Mouse (Mus musculus) limb, embryonic 11.5 days (tissue): ENCODE measurements around the gene Gm49396. TPM values are rescaled to one million over a fixed set of nuclear protein-coding genes. Genes with fewer than 3 reads are reported as not detected.

Source experiments
- ATAC-seq: fragments of 200-750 bp; cut with Nextera tagmentation; 2 replicates; pipeline ENCODE4 v1.8.0; 2017; ENCODE audit warnings: low read depth; ENCODE audit not compliant: insufficient number of reproducible peaks, low FRiP score, low TSS enrichment
- DNase-seq: peaks from one replicate; pipeline ENCODE4 v3.0.0-alpha.2; 2015; ENCODE audit warnings: low spot score
- H3K27ac ChIP-seq: fragments of 300-500 bp; sonication (generic); replicated peaks from 2 replicates; pipeline ENCODE4 v1.5.1; 2014; ENCODE audit warnings: low read depth, mild to moderate bottlenecking, low read length
- H3K27me3 ChIP-seq: fragments of 300-500 bp; sonication (generic); 2 replicates; pipeline ENCODE4 v1.6.1; 2014; ENCODE audit warnings: mild to moderate bottlenecking, low read length, mixed read lengths; ENCODE audit not compliant: control insufficient read depth, insufficient read depth
- H3K36me3 ChIP-seq: fragments of 300-500 bp; sonication (generic); 2 replicates; pipeline ENCODE4 v1.6.1; 2014; ENCODE audit warnings: mild to moderate bottlenecking, low read length, moderate library complexity, mixed read lengths; ENCODE audit not compliant: control insufficient read depth, insufficient read depth
- H3K4me1 ChIP-seq: fragments of 300-500 bp; sonication (generic); 2 replicates; pipeline ENCODE4 v1.6.1; 2014; ENCODE audit warnings: low read length, mixed read lengths; ENCODE audit not compliant: control insufficient read depth, insufficient read depth
- H3K4me2 ChIP-seq: fragments of 300-500 bp; sonication (generic); 2 replicates; pipeline ENCODE4 v1.6.1; 2014; ENCODE audit warnings: low read depth, mild to moderate bottlenecking, moderate library complexity; ENCODE audit not compliant: severe bottlenecking
- H3K4me3 ChIP-seq: fragments of 300-500 bp; sonication (generic); 2 replicates; pipeline ENCODE4 v1.5.1; 2014; ENCODE audit warnings: low read depth, low read length
- H3K9ac ChIP-seq: fragments of 300-500 bp; sonication (generic); 2 replicates; pipeline ENCODE4 v1.6.1; 2014; ENCODE audit warnings: mild to moderate bottlenecking, low read length
- H3K9me3 ChIP-seq: fragments of 300-500 bp; sonication (generic); 2 replicates; pipeline ENCODE4 v1.6.1; 2016; ENCODE audit warnings: low read length; ENCODE audit not compliant: control insufficient read depth
- WGBS: fragments of 180-500 bp; shearing (Covaris S2); extraction: QIAGEN DNeasy Blood & Tissue Kit; methylation state at CpG from one replicate; pipeline ENCODE4 v1.1.7; 2014; 5-methylcytosine and 5-hydroxymethylcytosine counted together
- polyA plus RNA-seq: library from polyadenylated mRNA; unstranded; fragments of >200 nt; fragmentation: Nextera tagmentation; extraction: Ambion mirVana; gene quantifications from 2 replicates; pipeline ENCODE4 v1.2.1, GENCODE M21; 2014

Gm49396 gene
- 6.0 and 6.8 TPM in 2 replicates for polyA plus RNA-seq

DNA sequence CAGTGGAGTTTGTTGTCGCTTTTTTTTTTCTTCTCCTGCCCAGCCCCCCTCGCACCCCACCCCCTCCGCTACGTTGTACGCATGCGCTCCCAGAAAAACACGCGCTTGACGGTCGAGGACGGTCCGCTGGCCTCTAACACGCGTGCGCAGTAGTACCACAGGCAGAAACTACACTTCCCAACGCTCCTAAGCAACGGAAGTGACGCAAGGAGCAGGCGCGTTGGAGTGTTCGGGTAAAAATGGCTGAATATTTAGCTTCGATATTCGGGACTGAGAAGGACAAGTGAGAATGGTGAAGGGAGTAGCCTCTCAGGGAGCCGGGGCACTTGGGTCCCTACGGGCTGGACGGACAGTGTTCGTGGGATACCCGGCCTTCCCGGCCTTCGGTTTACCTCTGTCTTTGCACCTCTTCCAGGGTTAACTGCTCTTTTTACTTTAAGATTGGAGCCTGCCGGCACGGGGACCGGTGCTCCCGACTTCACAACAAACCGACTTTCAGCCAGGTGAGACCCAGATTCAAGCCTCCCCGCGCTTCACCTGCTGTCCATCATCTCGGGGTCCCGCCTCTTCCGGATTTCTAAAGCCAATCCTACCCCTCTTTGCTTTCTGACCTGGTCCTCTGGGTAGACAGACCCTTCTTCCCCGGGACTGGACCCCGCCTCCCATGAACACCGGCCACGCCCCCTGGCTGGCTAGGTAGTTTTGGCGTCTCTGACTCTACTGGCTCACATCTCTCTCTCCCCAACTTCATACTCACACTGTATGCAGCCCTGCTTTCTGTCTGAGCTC is at the start of gene Gm49396, which contains the start of the genes U2af1l4 and Psenen:
TSS of gene Gm49396 (plus strand) at position 228 of the 789 bp plus-strand sequence.
TSS of gene U2af1l4 (plus strand) at position 185 of the 789 bp plus-strand sequence.
TSS of gene Psenen (minus strand) at position 511 of the 789 bp plus-strand sequence.
- H3K27me3 ChIP-seq = no peaks in the 10 kb centered on the region
- DNase-seq (peak; percentile 96), ATAC-seq (peak; percentile 84)
- H3K36me3 ChIP-seq = peaks cover 6% of the 10 kb centered on the region; the same call in 1 of the 2 replicates
- H3K4me1 ChIP-seq = peaks cover 10% of the 10 kb centered on the region
- H3K9ac ChIP-seq = peak within 1 kb of the TSS; percentile 81
- no peaks in the 10 kb centered on the region for H3K9me3 ChIP-seq
- peak within 1 kb of the TSS; percentile 71 for H3K4me3 ChIP-seq
- H3K27ac ChIP-seq = peak within 1 kb of the TSS; percentile 92
- H3K4me2 ChIP-seq = peak within 1 kb of the TSS; percentile 53
- under 1% methylated on average over 45 of the region's 45 CpGs for WGBS

DNA sequence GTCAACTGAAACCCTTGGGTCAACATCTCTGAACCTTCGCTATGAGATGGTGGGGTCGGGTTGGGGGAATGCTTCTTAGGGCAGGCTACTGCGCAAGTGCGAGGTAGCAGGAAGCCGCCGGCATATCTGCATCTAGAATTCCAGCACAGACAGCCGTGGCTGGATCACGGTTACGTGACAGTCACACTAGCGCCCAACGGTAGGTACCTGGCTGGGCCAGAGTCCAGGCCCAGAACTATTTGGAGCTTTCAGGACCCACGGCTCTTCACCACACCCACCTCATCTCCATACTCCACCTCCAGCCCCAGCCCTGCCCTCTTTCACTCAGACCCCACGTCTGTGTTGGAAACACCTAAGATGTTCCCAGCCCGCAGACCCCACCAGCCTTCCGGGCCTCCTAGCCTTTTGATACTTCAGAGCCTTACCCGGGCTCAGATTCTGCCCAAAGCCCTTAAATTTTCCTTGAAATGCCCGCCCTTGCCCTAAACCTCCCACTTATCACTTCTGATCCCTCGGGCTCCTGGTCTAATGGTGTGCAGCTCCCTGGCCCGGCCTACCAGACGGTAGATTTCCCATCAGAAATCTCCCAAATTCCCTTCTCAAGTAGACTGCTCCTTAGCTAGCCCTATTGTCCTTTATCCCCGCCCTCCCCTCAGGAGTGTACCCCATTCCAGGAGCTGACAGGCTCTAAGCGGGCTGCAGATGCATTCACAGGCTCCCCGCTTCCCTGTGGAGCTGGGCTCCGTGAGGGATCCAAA is 48.0 kb upstream of the Gm49396 start:
- Histone ChIP-seq H3K9ac (no peak overlapping the region), H3K4me2 (no peak overlapping the region), H3K4me1 (no peaks in the 10 kb centered on the region), H3K27ac (no peak overlapping the region), H3K36me3 (no peaks in the 10 kb centered on the region), H3K9me3 (no peaks in the 10 kb centered on the region), H3K27me3 (no peaks in the 10 kb centered on the region), H3K4me3 (no peak overlapping the region)
- no peak for DNase-seq
- 53% methylated on average over 24 of the region's 24 CpGs for WGBS
- ATAC-seq = no peak

DNA sequence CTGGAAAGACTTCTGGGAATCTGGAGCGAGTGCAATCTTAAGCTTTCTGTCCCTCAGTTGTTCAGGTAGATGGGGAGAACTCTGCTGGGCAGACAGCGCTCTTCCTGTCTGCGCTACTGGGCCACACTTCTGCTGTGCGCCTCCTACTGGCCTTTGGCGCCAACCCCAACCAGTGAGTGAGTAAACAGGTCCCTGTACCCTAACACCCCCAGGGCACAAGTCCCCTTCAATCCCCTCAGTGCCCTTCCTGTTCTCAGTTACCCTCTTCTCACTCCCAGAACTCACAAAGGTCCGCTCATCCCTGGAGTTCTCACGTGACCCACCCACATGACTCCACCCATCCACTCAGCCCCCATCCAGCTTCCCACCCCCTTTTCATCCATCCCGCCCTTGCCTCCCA is 44.8 kb upstream of the Gm49396 start:
- H3K4me2 ChIP-seq = no peak overlapping the region
- H3K36me3 ChIP-seq = 0 out of 2 replicates have a peak, but pooled peaks cover 2% of the 10 kb centered on the region
- WGBS = 40% methylated on average over 8 of the region's 8 CpGs
- no peak overlapping the region for H3K27ac ChIP-seq
- H3K27me3 ChIP-seq = no peaks in the 10 kb centered on the region
- H3K9ac ChIP-seq = no peak overlapping the region
- ATAC-seq = no peak
- H3K4me1 ChIP-seq = no peaks in the 10 kb centered on the region
- no peak overlapping the region for H3K4me3 ChIP-seq
- no peaks in the 10 kb centered on the region for H3K9me3 ChIP-seq
- no peak for DNase-seq

DNA sequence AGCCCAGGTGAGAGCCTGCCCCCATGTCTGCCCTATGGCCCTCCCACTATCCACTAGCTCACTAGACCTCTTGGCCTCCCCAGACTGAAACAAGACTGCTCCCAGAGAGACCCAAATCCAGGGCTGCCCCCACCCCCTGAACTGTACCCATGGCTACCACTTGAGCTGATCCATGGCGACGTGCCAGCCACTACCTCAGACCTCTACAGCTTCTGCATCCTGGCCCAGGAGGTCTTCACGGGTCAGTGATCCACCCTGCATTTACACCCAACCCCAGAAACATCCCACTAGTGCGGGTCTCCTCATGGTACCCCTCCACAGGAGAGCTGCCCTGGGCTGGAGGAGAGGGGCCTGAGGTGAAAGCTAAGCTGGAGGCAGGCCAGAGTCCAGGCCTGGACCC is 42.7 kb upstream of the Gm49396 start:
- Histone ChIP-seq H3K9ac (no peak overlapping the region), H3K36me3 (0 out of 2 replicates have a peak, but pooled peaks cover 5% of the 10 kb centered on the region), H3K27ac (no peak overlapping the region), H3K4me2 (no peak overlapping the region), H3K27me3 (no peaks in the 10 kb centered on the region), H3K4me3 (no peak overlapping the region), H3K4me1 (no peaks in the 10 kb centered on the region), H3K9me3 (no peaks in the 10 kb centered on the region)
- DNase-seq = no peak
- no peak for ATAC-seq
- 82% methylated on average over 4 of the region's 4 CpGs for WGBS

DNA sequence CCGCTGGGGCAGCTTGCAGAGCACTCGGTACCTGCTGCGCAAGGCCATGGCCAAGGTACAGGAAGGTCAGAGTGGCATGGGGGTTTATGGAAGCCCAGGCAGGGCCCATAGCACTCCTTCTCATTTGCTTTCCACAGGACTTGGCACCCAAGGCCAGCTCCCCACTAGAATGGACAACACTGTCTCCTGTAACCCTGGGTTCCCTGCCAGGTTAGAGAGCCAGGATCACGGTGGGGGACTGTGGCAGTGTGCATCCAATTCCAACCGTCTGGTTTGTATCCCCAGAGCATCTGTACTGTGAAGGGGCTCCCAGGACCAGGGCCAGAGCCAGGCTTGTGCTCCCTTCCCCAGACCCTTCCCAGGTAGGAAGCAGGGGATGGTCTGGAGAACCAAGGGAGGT is 42.3 kb upstream of the Gm49396 start:
- H3K36me3 ChIP-seq = 0 out of 2 replicates have a peak, but pooled peaks cover 5% of the 10 kb centered on the region
- no peak overlapping the region for H3K4me3 ChIP-seq
- H3K27me3 ChIP-seq = no peaks in the 10 kb centered on the region
- H3K27ac ChIP-seq = no peak overlapping the region
- ATAC-seq (no peak), DNase-seq (no peak)
- H3K4me2 ChIP-seq = no peak overlapping the region
- WGBS = 82% methylated on average over 5 of the region's 5 CpGs
- no peaks in the 10 kb centered on the region for H3K9me3 ChIP-seq
- H3K4me1 ChIP-seq = no peaks in the 10 kb centered on the region
- H3K9ac ChIP-seq = no peak overlapping the region

DNA sequence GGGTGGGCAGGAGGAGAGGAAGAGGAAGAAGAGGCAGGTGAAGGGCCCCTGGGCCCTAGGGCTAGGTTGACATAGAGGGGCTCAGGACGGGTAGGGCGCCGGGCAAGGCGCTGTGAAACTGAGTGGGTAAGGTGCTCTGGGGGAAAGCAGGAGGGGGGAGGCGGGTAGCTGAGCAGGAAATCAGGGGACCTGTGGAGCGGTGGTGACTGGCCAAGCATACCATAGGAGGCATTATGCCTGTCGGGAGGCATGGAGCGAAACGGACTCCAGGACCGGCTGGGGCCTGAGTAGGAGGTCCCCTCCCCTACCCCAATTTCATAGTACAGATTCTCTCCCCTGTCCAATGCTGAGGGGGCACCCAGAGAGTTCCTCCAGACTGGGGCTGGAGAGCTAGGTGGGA is 40.3 kb upstream of the Gm49396 start:
- 83% methylated on average over 10 of the region's 10 CpGs for WGBS
- 0 out of 2 replicates have a peak, but pooled peaks cover 9% of the 10 kb centered on the region for H3K4me1 ChIP-seq
- H3K27me3 ChIP-seq = no peaks in the 10 kb centered on the region
- no peaks in the 10 kb centered on the region for H3K9me3 ChIP-seq
- H3K4me2 ChIP-seq = no peak overlapping the region
- DNase-seq (no peak), ATAC-seq (no peak)
- H3K4me3 ChIP-seq = no peak overlapping the region
- peaks cover 8% of the 10 kb centered on the region; the same call in 1 of the 2 replicates for H3K36me3 ChIP-seq
- H3K27ac ChIP-seq = no peak overlapping the region
- H3K9ac ChIP-seq = no peak overlapping the region

DNA sequence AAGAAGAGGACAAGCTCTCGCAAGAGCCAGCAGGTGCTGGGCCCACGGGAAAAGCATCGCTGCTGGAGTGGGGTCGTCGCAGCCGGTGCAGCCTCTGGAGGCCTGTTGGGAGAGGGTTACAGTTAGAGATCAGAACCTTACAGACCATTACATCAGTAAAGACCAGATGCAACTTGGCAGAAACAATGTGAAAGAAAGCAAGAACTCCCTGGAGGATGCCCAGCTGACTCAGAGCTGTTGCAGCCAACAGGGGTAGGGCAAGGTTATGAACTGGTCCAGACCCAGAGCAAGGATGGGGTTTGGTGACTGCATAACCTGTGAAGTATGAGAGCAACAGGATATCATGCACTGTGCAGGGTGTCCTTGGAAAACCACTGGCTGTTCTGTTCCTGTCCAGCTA is 38.7 kb upstream of the Gm49396 start:
- WGBS = 81% methylated on average over 6 of the region's 6 CpGs
- H3K9me3 ChIP-seq = no peaks in the 10 kb centered on the region
- no peaks in the 10 kb centered on the region for H3K27me3 ChIP-seq
- no peak overlapping the region for H3K4me2 ChIP-seq
- H3K4me3 ChIP-seq = no peak overlapping the region
- ATAC-seq = no peak
- DNase-seq = no peak
- H3K27ac ChIP-seq = no peak overlapping the region
- no peak overlapping the region for H3K9ac ChIP-seq
- H3K36me3 ChIP-seq = peaks cover 19% of the 10 kb centered on the region
- 0 out of 2 replicates have a peak, but pooled peaks cover 9% of the 10 kb centered on the region for H3K4me1 ChIP-seq

DNA sequence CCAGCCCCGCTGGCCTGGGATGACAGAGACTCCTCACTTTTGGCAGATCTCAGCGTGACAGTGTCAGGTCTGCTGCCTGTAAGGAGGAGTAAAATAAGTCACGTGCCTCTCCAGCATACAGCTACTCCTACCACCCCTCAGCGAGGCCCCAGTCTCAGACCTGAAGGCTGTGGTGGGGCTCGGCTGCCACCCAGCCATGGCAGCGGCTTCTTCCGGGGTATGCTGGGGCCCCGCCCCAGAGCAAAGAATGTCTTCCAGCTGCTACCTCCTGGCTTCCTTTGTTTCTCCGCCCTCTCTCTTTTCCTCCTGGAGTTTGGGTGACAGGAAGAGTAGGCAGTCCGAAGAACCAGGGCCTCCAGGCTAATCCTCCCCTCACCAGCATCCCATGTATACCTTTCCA is 37.2 kb upstream of the Gm49396 start:
- WGBS = 23% methylated on average over 10 of the region's 10 CpGs
- no peak for ATAC-seq
- Histone ChIP-seq H3K9me3 (no peaks in the 10 kb centered on the region), H3K27ac (no peak overlapping the region), H3K9ac (no peak overlapping the region; the same call in 1 of the 2 replicates), H3K4me2 (no peak overlapping the region), H3K36me3 (peaks cover 25% of the 10 kb centered on the region), H3K27me3 (no peaks in the 10 kb centered on the region), H3K4me1 (0 out of 2 replicates have a peak, but pooled peaks cover 9% of the 10 kb centered on the region), H3K4me3 (no peak overlapping the region)
- no peak for DNase-seq
